Mouse (Mus musculus): Measurements from ENCODE around the gene Adora1.

- no peak for TF ChIP-seq CTCF (IDR thresholded peaks at IDR 0.05; ENCODE audit: low read depth, low read length)
- TF ChIP-seq POLR2A (IDR thresholded peaks at IDR 0.05; ENCODE audit: extremely low read depth, insufficient read depth, low read length): no peak
Measured at GRCm38 (mm10) chr1:134198197-134198995, 36.8 kb downstream of the Adora1 start.

Measured in liver, adult 2 months (tissue).